Mouse (Mus musculus) lung, adult 2 months (tissue): ENCODE data around the gene Pllp.

Experiments used
- CTCF ChIP-seq: fragments of 200-500 bp; IDR thresholded peaks from 2 replicates; pipeline ENCODE4 v1.5.1; 2011; ENCODE audit warnings: mild to moderate bottlenecking, low read length, control low read depth; ENCODE audit not compliant: insufficient read depth
- POLR2A ChIP-seq: fragments of 200-500 bp; IDR thresholded peaks from 2 replicates; pipeline ENCODE4 v1.6.1; 2011; ENCODE audit warnings: low read depth, mild to moderate bottlenecking, control low read depth, low read length, borderline replicate concordance; ENCODE audit errors: extremely low read depth

DNA sequence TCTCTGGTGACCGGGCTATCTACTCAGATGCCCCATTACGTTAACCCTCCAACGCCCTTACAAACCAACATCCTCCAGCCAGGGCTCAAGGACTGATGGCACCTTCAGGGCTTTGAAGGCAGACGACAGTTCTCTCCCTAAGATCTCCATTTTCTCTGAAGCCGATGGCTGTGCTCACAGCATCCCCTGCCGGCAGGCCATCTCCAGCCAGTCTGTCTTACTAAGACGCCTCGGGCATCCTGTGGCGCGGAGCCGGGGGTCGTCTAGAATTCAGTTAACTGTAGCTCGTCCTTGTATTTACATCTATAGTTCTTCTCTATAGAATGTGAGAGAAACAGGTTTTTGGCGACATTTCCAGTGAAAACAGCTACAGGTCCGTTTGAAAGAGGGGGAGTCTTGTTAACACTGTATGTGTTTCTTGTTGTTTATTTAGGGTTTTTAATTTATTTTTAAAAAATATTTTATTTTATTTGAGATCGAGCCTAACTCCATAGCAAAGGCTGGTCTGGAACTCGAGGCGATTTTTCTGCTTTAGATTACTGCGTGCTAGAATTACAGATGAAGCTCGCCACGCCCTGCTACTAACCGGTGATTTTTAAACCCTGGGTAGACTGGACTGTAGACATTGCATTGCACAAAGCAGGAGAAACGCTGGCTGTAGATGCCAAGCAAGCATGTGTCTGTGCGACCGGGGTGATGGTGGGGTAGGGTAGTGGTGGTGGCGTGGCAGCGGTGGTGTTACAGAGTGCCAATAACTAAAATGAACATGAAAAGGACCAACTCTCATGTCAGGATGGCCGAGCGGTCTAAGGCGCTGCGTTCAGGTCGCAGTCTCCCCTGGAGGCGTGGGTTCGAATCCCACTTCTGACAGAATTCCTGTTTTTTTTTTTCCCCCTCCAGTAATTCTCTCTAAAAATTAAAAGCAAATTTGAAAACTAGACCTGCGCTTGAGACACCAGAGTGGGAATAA is 7.1 kb upstream of the Pllp start:
- peak; percentile 90 for TF ChIP-seq CTCF
- no peak for TF ChIP-seq POLR2A
